Mouse (Mus musculus): ENCODE results near the gene Cwc22.
A peak's percentile ranks its signal among the peaks of the same experiment; 100 is the strongest.

Gene Cwc22

DNA sequence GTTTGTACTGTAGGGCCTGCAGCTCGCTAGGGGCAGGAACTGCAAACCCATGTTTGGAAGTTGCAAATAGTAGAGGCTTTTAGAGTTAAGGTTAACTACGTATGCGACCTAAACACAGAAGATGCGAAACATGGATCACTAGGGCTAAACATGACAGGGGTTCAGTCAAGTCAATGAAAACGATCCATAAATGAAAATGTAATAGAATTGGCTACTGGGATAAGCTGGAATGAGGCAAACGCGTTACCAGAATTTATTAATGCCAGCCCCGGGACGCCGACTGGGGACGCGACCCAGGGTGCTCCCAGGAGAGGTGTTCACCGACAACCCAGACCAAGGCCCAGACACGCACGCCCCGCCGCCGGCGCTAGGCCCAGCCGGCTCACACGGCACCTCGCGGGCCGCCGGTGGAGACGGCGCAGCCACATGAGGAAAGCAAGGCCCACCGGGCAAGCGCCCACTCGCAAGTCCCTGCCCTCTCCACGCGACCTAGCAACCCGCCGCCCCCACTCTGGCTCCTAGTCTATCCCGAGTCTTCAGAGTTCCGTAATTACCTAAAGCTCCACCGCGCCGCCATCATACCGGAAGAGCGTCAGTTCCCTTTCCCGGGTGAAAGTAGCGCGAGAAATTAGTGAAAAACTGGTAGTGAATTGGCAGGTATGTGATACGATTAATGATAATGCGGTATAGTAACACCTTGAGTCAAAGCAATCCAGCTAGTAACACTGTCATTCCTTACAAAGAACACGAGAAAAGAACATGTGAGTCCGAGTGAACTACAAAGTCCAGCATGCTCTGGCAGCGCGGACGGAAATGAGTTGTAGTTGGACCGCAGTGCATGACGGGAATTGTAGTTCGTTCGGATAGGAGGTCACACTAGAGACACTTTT, at the start of gene Cwc22:
Cwc22 (minus strand) TSS at position 780 of the 890 bp plus-strand sequence.
- DNase-seq, result peak; percentile 97

DNA sequence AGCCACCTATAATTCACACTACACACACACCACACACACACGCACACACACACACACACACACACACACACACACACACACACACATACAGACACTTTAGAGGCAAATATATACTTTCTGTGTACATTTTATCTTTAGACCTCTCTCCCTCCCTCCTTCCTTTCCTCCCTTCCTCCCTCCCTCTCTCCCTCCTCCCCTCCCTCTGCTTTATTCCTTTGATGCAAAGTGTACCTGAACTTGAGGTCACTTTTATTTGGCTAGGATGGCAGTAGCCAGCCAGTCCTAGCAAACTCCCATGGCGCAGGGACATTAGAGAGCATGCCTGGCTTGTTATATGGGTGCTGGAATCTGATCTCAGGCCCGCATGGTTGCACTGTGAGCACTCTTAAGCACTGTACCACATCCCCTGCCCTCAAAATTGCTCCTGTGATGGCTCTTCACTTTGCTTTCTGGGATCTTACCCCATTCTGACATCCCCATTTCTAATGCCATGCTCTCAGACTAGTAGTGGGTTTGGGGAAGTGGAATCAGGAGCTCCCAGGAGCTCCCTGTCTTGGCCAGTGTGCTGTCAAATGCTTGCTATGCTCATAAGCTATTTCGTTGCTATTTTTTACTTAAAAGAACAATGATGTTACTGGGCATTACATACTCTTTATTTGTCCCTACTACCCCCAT, 47.7 kb upstream of the Cwc22 start:
- no peak for DNase-seq

DNA sequence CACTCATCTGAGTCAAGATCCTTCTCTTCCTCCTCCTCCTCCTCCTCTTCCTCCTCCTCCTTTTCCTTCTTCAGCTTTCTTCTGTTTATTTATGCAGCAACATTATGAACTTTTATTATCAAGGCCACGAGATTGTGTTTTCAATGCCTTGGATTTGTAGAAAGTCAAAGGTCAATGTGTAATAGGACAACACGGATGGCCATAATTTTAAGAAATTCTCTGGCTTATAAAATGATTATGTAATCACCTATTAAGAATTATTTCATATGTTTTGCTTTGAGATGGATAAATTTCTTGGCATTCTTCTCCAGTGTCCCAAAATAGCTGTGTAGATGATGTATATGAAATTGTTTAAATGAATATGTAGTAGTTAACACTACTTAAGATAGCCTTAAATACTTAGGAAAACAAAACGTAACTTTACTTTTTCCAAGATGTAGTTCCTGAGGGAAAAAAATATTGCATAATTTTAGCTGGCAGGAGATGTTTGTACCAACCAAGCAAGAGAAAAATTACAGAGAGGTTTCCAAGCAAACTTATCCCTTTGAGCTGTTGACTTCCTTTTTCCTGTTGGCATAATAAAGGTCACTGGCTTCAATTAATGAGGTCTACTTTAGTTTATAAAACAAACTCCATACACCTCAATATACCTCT, 46.9 kb upstream of the Cwc22 start:
- DNase-seq, result no peak

DNA sequence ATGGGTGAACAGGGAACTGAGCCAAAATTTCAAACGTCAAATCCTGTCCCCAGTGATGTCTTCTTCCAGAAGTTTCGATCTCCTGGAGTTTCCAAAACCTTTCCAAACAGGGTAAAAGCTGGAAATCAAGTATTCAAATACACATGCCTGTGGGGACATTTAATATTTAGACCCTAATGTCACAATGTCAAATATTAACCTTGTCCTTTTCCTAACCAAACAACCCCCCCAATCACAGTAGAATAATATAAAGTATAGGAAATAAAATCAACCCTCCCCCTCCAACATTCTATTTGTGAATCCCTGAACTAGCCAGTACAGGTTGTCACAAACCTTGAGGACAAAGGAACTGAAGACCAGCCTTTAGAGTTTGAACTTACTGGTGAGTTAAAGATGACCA, 44.6 kb upstream of the Cwc22 start:
- no peak for DNase-seq

DNA sequence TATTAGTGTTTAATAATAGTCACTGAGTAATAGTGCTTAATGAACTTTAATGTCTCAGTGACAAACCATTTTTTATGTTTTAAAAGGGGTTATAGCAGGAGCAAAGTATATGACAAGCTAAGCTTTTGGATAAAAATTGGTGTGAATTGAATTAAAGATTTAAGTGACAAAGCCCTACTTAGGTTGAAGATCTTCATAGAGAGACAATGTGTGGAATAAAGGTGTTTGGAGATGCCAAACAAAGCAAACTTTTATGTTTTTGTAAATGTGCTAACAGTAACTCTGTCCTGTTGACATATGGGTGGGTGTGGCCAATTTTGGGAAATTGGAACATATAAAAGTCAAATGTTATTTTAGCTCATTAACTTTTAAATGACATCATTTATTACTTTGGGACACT, 43.9 kb upstream of the Cwc22 start:
- DNase-seq, result no peak

DNA sequence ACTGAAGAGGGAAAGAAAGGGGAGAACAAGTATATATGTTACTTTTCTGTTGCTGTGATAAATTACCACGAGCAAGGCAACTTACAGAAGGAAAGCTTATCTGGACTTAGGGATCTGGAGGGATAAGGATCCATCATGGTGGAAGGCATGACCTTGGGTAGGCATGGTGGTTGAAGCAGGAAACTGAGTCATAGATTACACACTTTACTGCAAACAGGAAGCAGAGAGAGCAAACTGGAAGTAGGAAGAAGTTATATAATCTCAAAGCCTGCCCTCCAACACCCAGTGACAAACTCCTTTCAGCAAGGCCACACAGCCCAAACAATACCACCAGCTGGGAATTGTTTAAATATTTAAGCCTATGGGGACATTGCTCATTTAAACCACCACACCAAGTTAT, 43.2 kb upstream of the Cwc22 start:
- no peak for DNase-seq

DNA sequence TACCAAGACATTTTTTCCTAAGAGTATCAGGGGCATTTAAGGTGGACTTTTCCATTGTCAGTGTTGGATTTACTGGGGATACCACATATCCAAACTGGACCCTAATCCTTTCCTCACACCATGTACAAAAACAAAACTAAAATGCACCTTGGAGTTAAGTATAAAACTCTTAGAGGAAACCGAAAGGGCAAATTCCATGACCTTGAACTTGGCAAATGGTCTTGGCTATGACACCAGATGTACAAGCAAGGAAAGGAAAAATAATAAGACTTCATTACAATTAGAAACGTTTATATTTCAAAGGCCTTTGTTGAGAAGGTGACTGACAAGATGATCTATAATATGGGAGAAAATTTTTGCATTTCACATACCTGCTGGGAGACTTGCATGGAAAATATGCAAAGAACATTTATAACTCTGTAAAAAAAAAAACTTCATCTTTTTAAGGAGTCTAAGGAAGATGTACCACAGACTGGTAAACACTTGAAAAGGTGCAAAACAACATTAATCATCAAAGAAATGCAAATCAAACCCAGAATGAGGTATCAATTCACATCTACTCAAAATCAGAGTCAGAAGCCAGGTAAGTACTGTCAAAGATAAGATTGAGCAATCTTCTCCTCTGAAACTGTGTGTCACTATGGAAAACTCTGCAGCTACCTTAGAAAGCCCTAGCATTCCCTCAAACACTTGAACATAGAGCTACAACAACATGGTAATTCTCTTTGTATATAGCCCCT, 40.0 kb upstream of the Cwc22 start:
- DNase-seq, result no peak

DNA sequence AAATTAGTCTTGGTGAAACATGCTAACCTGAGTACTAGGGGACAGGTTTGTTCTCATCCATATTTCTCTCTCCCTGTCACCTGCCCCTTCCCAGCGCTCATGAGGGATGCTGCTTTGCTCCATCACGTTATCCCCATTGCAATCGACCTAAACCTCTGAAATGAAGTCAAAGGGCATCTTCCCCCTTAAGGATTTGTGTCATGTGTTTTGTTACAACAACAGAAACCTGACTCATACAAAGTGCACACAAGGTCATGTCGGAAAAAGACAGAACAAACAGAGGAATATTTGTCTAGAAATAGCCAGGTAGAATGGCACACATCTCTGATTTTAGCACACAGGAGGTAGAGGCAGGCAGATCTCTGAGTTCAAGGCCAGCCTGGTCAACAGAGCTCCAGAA, 38.0 kb upstream of the Cwc22 start:
- DNase-seq, result no peak

DNA sequence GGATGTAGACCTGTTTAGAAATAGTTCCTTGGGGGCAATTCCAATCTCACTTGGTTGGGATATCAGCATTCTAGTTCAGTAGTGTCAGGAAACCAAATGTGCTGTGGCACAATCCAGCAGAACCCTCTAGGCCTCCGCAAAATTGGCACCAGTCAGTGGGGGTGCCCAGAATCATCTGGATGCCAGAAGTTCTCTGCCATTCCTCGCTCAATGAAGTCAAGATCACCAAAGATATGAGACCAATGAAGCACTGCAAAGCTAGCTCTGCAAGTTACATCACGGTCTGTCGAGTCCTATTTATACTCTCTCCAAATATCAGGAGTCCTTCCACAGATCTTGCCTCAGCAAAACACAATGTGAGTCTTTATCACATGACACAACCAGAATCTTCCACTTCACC, 35.7 kb upstream of the Cwc22 start:
- no peak for DNase-seq

DNA sequence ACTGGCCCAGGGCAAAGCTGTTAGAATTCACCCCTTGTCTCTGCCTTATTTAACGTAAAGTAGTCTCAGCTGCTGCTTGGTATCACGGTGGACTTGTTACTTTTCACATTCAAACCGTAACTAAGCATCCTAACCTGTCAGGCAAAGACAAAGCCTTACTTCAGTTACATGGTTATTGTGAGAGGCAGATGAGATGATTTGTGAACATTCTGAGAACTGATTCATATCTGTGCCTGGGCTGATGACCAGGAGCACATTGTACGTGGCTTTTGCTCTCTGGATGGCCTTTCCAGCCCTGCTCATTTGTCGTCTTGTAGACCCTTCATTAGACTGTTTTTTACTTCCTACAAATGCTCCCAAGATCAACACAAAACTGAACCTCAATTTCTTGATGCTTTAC, 34.5 kb upstream of the Cwc22 start:
- no peak for DNase-seq

DNA sequence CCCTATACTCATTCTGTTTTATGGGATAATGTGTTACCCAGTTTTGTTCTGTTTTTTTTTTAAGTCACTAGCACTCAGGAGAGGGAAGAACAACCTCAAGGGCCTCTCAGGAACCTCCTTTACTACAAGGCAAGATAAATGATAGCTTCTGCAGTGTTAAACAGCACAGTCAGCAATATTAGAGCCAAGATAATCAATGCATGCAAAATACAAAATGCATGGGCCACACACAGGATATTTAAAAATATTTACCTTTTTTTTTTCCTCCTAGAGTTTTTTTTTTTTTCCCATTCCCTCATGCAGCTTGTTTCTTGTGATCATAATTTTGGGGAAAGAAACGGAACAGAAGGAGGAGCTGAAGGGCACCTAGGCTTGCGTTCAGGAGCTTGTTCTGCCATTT, 33.3 kb upstream of the Cwc22 start:
- no peak for DNase-seq

DNA sequence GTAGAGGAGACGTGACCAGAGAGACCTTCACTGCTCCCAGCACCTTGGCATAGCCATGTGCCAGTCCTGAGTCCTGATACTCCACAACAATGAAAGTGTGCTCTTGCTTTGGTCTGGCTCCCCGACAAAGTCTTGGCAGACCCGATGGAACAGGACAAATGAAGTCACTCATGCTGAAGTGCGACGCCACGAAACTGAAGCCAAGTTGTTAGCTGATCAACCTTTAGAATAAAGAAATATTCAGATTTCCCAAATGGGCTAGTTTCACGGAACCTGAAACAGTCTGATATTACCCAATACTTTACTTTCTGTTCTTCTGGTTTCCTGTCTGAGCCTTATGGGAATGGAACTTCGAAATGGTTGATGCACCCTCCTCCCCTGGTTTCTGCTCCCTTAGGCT, 32.9 kb upstream of the Cwc22 start:
- no peak for DNase-seq

DNA sequence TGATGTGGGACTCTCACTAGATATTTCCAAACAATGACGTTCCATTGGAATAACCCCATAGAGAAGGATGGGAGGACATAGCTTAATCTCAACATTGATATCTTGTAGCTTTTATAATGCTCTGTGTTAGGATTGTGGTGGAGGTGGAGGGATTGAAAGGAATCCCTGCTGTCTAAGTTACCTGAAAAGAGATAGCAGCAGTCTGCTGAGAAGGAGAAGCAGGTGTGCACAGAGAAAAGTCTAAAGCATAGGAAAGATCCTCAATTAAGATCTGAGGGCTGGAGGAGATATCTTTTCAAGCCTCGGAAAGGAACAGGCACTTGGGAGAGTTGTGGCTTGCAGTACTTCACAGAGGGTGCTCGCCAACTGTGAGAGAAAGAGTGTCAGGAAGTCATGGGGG, 32.1 kb upstream of the Cwc22 start:
- DNase-seq, result no peak

DNA sequence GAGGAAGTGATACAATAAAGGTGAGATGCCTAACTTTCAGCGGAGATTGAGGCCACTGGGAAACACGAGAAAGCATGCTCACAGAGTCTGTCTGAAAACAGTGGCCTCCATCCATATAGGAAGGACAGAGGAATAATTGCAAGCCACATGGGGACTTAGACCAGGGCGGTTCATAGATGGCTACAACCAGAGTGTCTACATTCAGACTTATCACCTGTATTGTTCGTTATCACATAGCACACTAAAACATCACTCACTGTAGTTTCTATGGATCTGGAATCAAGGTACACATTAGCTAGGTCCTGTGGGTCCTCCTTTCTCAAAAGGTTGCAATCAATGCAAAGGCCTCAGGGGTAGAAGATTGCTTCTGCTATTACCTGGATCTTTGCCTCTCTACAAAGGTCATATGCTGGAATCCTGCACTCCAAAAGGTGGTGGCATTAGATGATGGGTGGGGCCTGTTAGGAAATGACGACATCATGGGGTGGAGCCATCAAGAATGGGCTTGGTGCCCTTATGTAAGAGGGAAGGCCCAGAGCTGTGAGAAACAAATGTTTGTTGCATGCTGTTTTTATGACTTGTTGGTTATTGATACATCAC, 30.2 kb upstream of the Cwc22 start:
- DNase-seq, result no peak

DNA sequence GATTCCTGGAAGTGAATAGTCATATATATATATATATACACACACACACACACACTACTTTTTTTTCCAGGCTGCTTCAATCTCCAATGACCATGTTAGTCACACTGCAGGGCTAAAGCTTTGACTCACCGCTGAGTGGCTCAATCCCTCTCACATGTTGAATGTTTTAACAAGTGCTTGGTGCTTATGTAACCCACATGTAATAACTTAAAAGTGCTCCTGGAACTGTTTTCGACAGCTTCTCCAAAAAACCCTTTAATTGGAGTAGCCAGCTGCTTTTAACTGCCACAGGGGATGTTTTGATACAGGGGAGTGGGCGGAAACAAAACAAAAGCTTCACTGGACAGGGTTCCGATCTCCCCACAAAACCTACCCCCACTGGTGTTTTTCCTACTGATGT, 29.4 kb upstream of the Cwc22 start:
- no peak for DNase-seq

DNA sequence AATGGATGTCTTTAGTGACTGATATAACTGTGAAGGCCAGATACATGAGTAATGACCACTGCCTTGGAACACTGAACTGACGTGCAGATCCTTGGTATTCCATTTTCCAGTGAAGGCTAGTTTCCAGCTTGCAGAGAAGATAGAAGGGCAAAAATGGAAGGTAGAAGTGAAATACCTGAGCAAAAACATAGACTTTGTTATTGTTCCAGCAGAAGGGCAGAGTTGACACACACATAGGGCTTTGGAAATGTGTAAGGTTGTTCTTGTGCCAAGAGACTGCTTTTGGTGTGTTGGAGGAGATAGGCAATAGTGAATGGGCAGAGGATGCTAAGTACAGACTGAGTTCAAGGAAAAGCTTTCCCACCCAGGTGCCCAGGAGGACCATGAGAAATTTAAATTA, 28.8 kb upstream of the Cwc22 start:
- DNase-seq, result no peak

DNA sequence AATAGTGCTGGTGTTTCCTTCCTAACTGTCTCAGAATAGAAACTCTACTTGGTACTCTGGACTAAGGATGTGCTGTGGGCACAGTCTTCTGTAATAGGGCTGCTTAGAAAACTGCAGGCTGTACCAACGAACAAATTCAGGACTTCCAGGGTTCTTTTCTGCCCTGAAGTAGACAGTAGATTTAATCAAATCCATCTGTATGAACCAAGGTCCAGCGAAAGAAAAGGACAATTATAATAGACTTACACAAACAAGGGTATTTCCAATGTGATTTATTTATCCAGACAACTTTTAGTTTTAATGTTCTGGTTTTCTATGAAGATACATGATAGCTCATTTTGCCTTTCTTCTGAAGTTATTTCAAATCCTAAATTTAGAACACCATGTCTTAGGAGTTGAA, 28.2 kb upstream of the Cwc22 start:
- no peak for DNase-seq

DNA sequence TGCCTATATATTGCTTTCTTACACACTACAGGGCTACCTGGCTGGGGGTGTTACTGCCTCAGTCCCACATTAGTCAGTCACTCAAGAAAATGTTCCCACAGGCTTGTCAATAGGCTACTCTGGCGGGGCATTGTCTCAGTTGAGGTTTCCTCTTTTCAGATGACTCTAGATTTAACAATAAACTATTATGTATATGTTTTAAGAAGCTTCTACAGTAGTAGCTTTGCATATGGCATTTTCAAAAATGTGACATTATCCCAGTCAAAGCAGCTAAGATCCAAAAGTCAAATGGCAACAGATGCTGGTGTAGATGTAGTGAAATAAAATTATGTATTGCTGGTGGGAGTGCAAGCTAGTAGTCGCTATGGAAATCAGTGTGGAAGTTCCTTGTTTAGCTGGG, 27.1 kb upstream of the Cwc22 start:
- DNase-seq, result no peak

DNA sequence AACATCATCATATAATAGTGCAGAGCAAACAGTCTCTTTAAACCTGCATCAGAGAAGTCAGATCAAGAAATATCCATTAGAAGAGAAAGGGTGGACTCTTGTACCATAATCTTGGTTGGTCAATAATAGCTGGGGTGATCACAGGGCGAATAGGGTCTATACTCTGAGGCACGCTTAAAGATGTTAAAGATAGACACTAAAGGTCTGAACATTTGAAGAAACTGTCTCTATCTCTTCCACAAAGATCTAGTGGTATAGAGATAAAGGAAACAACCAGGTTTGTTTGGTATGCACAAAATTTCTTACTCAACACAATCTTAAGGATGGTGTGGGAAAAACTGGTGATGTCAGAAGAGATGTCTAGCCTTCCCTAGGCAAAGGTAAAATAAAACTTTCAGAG, 26.4 kb upstream of the Cwc22 start:
- no peak for DNase-seq

DNA sequence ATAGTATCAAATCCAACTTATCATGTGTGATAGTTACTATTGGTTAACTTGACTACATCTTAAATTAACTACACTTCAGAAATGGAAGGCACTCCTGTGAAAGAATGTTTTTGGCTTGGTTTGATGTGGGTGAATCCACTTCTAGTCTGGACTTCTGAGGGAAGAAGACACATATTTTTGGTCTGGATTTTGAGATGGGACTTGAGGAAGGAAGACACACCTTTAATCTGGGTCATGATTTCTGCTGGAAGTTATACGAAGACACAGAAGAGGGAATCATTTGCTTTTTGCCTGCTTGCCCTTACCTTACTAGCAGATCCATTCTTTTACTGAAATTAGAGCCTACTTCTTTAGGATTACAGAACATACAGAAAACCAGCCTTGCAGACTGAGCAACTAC, 25.7 kb upstream of the Cwc22 start:
- DNase-seq, result no peak

DNA sequence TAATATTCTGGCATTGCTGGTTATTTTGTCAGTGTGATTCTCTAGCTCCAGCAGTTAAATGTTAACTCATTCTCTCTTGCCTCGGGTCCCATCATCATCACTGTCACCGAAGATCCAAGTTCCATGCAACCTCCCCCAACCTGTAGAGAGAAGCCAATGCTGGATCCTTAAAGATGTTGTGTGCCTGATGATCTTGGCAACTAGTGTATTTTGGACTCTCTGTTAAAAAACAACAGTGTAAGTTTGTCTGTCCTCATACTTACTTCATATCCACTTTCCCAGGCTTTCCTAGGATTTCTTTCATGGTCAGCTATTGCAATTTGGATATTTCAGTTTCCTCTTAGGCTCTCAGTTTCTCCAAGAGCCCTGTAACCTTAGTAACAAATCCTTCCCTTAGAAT, 25.2 kb upstream of the Cwc22 start:
- DNase-seq, result no peak

DNA sequence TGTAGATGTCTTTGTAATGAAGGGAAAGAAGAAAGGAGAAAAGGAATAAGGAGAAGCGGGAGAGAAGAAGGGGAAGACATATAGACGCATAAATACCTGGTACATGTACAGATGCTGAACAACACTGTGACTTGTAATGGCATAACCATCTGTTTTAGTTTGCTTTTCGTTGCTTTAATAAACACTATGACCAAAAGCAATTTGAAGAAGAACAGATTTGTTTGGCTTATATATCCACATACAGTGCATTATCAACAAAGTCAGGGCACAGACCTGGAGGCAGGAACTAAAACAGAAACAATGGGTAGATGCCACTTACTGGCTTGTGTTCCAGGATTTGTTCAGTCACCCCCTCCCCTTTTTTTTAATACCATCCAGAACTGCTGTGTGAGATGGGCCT, 24.4 kb upstream of the Cwc22 start:
- DNase-seq, result no peak

DNA sequence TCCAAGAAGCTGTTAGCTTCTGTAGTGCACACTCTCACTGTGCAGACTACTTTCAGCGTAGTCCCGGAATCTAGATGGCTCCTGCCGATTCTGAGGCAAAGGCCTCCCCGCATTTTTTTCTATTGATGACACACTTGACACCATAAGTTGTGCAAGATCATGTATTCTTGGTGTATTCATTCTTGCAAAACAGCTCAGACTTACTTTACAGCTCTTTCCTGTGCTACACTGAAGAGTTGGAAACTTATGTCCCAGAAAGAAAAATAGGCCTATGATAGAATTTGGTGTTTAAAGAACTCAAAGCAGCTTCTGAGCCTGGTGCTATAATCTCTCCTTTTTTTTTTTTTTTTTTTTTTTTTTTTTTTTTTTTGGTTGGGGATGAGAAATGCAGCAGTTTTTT, 23.8 kb upstream of the Cwc22 start:
- DNase-seq, result no peak
